Mouse (Mus musculus): ENCODE results near the gene Cox4i2. TPM values are rescaled to one million over a fixed set of nuclear protein-coding genes. Genes with fewer than 3 reads are reported as not detected.

Cox4i2 gene
- total RNA-seq, 2 experiments from 2014 or later, result 13.0 TPM; not detected in 1

- ATAC-seq (replicated peaks; ENCODE audit: poor library complexity, severe bottlenecking), result no peak
Measured at GRCm38 (mm10) chr2:152733201-152733600, 20.8 kb upstream of the Cox4i2 start.

GRCm38 (mm10) chr2:152734501-152734900, 19.5 kb upstream of the Cox4i2 start:
- no peak for ATAC-seq (replicated peaks; ENCODE audit: poor library complexity, severe bottlenecking)

DNA sequence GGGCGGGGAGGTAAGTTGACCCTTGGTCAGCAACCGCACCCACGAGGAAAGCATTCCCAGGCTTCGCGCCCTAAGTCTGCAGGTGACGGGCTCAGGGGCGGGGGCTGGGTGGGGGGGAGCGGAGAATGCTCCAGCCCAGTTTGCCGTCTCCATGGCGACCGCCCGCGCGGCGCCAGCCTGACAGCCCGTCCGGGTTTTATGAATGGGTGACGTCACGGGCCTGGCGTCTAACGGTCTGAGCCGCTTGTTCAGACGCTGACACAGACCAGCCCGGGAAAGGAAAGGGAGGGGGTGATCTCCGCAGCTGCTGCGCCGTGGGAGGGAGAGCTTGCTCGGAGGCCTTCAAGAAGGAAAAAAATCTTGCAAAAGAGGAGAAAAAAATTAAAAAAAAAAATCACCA, 19.0 kb upstream of the Cox4i2 start:
- ATAC-seq (replicated peaks; ENCODE audit: poor library complexity, severe bottlenecking), result peak; percentile 39

DNA sequence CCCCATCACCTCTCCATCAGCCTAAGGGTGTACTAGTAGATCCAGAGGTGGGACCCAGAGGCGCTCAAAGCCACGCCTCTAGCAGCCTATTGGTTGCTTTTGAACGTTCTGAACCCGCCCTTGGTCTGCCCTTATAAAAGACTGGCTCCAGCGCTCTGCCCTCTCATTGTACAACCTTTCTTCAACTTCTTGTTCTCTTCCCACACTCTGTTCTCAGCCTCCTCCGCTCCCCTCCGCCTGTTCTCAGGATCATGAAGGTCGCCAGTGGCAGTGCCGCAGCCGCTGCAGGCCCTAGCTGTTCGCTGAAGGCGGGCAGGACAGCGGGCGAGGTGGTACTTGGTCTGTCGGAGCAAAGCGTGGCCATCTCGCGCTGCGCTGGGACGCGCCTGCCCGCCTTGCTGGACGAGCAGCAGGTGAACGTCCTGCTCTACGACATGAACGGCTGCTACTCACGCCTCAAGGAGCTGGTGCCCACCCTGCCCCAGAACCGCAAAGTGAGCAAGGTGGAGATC, 17.8 kb upstream of the Cox4i2 start, which contains the start of gene Id1:
Id1 (plus strand) TSS at position 162 of the 512 bp plus-strand sequence.
- ATAC-seq (replicated peaks; ENCODE audit: poor library complexity, severe bottlenecking), result peak; percentile 50

- no peak for ATAC-seq (replicated peaks; ENCODE audit: poor library complexity, severe bottlenecking)
Measured at GRCm38 (mm10) chr2:152736748-152737147, 17.2 kb upstream of the Cox4i2 start.

DNA sequence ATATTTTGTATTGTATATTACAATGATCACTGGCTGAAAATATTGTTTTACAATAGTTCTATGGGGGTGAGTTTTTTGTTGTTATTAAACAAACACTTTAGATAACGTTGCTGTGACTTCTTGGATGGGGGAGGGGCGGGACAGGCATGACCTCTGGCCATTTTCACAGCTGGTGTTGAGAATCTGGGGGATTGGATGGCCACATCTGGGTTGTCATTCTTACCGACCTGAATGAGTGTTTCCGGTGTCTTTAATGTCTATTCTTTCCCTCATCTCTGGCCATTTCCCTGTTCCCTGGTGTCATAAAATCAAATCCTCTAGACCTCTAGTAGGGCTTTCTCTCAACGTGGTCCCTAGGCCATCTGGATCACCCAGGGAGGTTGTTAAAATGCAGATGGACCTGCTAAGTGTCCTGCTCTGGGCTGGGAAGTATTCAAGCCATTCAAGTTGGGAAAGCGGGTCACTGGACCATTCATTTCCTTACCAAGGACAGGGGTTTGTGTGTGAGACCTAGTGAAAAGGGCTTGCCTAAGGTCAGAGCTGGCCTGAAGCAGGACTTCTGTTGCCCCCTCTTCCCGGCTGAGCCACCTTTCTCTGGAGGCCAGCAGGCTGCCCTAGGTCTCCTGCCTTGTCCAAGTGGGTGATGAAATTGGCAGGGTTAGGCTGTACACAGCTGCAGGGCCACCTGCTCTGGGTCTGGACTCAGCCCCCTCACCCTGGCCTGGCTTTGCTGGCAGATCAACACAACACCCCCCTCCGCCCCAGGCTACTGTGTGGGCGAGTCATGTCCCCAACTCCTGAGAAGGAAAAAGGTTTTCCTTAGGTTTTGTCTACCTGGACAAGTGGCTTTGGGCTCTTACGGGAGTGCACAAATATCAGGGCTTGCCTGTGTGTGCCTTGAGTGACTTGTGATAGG, 16.4 kb upstream of the Cox4i2 start:
- ATAC-seq (replicated peaks; ENCODE audit: poor library complexity, severe bottlenecking), result no peak

- no peak for ATAC-seq (replicated peaks; ENCODE audit: poor library complexity, severe bottlenecking)
Measured at GRCm38 (mm10) chr2:152738341-152738740, 15.6 kb upstream of the Cox4i2 start.

DNA sequence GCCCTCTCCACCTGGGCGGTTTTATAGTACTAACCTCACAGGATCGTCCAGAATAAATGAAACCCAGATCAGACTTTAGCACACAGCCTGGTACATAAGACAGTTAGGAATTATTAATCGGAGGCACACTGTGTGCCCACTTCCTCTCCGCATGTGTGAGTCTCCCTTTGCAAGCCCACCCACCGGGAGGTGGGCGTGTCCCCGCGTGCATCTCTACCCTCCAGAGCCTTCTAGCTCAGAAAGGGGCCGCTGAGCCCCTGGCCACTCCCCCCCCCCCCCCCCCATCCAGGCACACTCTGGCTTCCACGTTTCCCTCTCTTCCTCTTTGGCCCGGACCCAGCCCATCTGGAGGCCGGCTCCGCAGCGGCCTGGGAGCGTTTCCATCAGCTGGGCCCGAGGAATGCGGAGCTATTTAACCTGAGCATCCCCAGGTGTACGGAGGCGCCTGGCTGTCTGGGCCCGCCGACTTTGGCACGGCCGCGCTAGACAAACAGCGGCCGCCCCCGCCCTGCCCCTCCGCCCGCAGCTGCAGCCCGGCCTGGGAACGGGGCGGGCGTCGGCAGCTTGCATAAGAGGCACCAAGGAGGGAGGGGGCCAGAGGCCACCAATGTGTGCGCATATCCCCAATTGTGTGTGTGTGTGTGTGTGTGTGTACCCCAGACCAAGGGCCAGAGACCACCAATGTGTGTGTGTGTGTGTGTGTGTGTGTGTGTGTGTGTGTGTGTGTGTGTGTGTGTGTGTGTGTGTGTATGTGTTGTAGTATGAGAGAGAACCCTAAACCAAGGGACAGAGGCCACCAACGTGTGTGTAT, 14.7 kb upstream of the Cox4i2 start:
- ATAC-seq (replicated peaks; ENCODE audit: poor library complexity, severe bottlenecking), result peak; percentile 21

DNA sequence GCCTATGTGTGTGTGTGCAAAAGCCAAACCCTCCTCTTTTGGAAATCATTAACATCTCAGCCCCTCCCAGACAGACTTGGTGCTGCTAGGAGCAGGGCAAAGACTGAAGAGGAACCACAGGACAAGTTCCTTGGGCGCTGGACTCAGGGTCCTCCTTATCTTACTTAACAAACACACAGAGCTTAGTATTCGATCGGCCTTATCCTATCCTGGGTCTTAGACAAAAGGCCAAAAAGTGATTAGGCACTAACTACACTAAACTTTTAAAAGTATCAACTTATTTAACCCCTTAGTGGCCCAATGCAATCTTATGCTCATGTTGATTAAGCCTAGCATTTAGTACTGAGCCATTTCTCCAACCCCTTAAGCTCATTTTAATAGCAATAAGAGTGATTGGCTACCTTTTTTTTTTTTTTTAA, 14.1 kb upstream of the Cox4i2 start:
- ATAC-seq (replicated peaks; ENCODE audit: poor library complexity, severe bottlenecking), result peak; percentile 5; the same call in 1 of the 2 replicates

- ATAC-seq (replicated peaks; ENCODE audit: poor library complexity, severe bottlenecking), result no peak
Measured at GRCm38 (mm10) chr2:152740490-152740889, 13.5 kb upstream of the Cox4i2 start.

- ATAC-seq (replicated peaks; ENCODE audit: poor library complexity, severe bottlenecking), result peak; percentile 69
Measured at GRCm38 (mm10) chr2:152741153-152742041, 12.6 kb upstream of the Cox4i2 start.

DNA sequence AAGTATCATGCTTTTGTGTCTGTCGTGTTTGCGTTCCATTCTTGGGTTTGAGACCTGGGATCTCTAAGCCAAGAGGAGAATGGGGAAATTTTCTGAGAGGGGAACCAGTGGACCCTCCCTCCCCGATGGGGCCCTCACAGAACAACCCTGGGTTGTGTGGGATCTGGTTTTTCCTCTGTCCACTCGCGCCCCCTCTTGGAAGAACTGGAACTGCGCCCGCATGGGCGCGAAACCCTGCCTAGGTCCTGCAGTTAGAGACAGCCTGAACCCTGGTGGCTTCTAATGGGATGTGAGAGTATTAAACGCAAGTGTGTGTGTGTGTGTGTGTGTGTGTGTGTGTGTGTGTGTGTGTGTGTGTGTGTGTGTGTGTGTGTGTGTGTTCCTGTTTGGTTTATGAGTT, 11.5 kb upstream of the Cox4i2 start:
- ATAC-seq (replicated peaks; ENCODE audit: poor library complexity, severe bottlenecking), result peak; percentile 33

DNA sequence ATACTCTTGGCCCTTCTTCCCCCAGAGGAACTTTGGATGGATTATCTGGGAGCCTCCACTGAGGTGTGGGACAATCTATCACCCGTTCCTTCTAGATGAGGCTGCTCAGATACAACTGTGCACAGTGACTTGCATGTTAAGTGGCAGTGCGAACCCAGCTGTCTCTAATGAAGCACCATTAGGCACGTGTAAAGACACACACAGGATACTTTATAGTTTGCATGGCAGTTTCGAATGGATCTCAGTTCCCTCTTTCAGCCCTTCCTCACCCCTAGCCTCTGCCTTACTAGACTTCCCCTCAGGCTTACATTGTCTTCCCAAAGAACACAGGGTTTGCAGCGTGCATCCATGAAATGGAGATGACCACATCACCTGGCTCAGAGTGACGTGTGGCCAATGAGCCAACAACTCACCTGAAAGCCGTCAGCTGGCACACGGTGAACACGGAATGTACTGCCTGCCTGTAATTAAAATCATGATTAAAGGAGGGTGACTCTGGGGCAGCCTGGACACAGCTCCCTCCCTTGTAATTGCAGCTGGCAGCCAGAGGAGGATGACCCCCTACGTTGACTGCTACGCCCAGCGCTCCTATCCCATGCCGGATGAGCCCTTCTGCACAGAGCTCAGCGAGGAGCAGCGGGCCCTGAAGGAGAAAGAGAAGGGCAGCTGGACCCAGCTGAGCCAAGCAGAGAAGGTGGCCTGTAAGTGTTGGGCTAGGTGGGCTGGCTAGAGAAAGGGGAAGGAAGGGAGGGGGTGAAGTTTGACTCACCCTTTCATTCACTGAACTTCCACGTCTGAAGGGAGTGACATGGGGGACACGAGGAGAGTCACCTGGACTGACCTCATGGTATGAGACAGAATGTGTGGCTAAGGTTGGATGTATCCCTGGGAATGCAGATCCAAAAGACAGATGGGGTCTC, 2.8 kb downstream of the Cox4i2 start:
- ATAC-seq (replicated peaks; ENCODE audit: poor library complexity, severe bottlenecking), result peak; percentile 72

DNA sequence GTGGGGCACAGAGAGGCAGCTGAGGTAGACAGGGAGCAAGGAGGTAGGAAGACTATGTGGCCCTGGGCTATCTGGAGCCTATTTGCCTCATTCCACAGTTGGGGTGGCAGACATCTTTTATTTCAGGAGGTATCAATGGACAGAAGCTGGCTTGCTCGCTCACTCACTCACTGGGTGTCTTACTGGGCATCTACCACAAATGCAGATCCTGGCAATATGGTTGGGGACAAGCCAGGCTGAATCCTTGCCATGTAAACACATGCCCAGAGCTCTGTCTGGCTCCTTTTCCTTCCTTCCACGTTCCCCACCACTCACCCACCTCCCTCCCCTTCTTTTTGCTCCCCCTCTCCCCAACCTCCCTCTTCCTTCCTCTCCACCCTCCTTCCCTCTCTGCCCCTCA, 3.5 kb downstream of the Cox4i2 start:
- ATAC-seq (replicated peaks; ENCODE audit: poor library complexity, severe bottlenecking), result no peak

- no peak for ATAC-seq (replicated peaks; ENCODE audit: poor library complexity, severe bottlenecking)
Measured at GRCm38 (mm10) chr2:152758351-152758750, 4.4 kb downstream of the Cox4i2 start.

GRCm38 (mm10) chr2:152763310-152763709, 9.3 kb downstream of the Cox4i2 start:
- ATAC-seq (replicated peaks; ENCODE audit: poor library complexity, severe bottlenecking), result no peak

DNA sequence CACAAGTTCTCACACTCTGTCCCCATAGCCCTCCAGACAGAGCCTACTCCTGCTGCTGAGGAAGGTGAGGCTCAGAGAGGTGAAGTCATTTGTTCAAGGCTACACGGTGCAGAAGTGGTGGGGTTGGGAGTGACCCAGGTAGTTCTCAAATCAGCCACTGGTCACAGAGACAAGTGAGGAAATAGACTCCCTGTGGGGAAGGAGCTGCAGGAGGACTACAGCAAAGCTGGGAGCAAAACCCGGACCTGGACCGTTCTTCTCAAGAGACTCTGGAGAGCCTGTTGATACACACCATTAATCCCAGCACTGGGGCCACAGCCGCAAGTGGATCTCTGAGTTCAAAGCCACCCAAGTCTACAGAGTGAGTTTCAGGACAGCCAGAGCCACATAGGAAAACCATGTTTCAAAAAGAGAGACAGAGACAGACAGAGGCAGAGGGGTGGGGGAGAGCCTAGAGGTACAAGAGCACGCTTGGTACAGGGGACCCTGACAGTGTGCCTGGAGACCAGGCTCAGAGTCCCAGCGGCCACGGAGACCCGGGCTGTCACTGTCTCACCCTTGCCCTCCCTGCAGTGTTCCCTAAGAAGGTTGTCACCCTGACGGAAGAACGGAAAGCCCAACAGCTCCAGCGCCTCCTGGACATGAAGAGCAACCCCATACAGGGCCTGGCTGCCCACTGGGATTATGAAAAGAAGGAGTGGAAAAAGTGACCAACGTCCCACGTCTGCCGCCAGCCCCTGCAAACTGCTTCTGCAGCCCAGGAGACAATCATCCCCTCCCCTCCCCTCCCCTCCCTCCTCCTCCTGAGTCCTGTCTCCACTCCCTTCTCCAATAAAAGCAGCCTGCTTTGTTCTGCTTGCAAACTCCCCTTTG, 10.4 kb downstream of the Cox4i2 start:
- peak; percentile 36; the same call in 1 of the 2 replicates for ATAC-seq (replicated peaks; ENCODE audit: poor library complexity, severe bottlenecking)

All from granulocyte monocyte progenitor cell, adult 5-6 weeks (primary cell).